Mouse (Mus musculus) induced T-regulatory cell, adult 2 months (primary cell): ENCODE results near the gene Pcdh7.
"Not testable (repeated sequence)": the region's sequence is repeated elsewhere in the genome, so short reads cannot be mapped to it uniquely, and the experiment has no call there.

Experiments
- DNase-seq: peaks from one replicate; pipeline ENCODE4 v3.0.0-alpha.2; 2012; ENCODE audit warnings: low read depth

Pcdh7 gene

GRCm38 (mm10) chr5:57717906-57718875 lies at the start of gene Pcdh7:
TSS of gene Pcdh7 (plus strand) at chr5:57717967.
- DNase-seq = peak; percentile 17

DNA sequence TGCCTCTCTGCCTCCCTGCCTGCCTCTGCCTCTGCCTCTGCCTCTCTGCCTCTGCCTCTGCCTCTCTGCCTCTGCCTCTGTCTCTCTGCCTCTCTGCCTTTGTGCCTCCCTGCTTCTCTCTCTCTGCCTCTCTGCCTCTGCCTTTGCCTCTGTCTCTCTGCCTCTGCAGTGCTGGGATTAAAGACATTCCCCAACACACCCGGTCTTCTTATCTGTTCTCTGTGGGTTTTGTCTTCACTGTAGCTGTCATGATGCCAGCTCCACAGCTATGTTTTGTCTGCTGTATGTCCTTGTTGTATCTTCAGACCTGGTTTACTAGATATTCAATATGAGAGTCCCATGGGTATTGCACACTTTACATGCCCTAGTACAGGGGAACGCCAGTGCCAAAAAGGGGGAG lies 40.8 kb upstream of the Pcdh7 start:
- DNase-seq = not testable (repeated sequence)

GRCm38 (mm10) chr5:57708396-57708795 lies 9.4 kb upstream of the Pcdh7 start:
- no peak for DNase-seq

DNA sequence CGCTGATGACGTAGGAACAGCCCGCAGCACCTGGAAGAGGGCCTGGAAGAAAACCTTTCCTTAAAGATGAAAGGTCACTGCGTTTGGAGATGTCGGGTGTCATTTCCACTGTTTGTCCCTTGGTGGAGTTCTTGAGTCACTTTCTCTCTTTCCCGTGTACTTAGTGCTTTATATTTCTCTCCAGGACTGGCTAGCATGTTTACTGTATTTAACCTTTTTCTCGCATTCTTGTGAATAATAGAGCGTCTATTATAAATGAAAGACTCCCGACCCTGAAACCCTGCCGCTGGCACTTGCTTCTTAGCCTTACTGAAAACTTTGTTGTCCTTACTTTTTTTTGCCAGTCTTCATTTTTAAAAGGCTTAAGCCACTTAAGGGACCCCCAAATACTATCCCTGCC lies 3.8 kb upstream of the Pcdh7 start:
- DNase-seq = no peak

GRCm38 (mm10) chr5:57714621-57715523 lies 2.9 kb upstream of the Pcdh7 start:
- peak; percentile 7 for DNase-seq

DNA sequence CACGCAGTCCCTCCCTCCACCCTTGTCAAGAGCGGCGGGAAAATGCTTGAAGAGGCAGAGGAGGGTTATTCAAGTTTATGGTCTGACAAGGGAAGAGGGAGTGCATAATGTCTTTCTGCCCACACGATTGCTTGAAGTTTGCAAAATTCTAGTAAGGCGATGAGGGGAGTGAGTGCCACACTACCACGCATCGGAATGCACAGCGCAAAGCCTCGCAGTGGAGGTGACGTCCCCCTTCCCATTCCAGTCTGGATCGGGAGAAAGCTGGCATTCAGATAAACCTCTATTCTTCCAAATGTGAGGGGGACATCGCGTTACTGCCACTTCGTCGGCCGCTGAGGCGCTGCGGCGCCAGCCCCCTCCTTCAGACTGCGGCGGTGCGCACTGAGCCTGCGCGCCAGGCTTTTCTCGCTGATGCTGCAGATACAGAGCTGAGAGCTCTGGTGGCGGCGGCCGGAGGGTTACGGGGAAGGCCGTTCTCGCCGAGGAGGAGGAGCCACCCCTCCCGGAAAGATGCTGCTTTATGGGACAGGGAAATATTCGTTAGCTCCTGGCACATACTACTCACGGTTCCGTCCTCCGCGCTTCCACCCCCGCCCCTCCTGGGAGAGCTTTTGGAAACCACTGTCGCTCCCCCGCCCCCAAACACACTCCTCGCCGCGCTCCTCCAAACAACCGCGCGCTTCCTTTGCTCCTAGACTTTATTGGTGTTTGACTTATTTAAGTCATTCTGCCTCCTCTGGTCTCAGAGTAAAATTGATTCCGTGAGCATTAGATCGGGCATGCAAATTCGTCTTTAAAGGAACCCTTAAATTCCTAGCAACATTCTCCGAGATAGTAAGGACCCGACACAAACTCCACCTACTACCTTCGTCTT lies 2.0 kb upstream of the Pcdh7 start:
- peak; percentile 14 for DNase-seq

DNA sequence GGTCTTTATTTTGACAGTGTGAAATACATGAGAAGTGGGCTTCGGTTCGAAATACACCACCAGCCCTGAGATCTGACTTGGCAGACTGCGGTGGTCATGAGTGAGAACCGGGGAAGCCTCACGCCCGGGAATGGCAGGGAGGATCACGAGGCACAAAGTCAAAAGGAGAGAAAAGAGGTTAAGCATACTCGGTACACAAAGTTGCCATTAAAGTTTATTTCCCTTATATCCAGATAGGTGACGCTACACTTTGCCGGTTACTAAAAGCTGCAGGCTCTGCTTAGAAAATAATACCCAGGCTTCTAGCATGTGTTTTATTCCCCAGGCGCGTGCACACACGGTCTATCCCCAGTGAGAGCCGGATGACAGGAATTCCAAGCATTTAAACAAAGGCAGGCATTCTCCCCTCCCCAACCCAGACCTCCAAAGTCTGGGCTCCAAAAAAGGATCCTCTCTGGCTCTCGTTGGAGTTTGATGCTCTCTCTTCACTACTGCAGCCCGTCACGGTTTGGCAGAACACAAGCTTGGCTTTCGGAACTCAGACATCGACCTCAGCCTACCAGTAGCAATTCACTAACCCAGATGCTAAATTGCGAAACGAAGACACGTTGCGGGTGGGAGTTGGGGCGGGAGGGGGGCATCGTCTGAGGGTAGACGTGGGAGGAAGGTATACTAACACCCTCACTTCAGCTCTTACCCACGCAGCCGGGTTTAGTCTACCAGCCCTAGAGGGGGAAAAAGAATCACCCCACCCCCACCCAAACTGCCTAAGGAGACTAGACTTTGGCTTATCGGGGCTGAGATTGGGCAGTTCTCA lies 1.1 kb upstream of the Pcdh7 start:
- DNase-seq = peak; percentile 3

DNA sequence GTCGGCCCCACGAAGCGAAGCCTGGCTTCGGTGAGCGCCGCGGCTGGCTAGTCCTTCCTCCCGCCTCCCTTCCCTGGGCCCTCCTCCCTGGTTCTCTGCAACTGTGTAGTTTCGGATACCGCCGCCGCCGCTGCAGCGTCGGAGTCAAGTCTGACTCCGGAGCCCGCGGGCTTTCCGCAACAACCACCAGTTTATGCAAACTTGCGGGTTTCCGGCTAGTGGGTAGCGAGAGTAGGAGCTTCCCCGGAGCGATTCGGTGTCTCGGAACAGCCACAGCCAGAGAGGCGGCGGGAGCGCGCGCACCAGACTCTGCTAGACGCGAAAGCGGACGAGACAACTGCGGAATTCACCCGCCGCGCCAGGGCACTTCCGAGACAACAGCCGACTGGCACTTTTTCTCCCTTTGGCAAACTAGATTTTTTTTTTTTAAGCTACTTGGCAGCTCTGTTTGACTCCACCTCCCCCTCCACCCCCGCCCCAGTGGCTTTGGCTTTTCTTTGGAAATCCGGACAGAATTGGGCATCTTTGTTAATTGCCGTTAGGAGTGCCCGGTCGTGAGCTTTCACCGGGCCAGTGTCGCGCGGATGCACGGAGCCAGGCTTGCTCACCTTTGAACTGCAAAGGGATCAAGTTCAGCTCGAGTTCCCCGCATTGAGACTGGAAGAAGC lies 395 bp upstream of the Pcdh7 start:
- DNase-seq = peak; percentile 30

DNA sequence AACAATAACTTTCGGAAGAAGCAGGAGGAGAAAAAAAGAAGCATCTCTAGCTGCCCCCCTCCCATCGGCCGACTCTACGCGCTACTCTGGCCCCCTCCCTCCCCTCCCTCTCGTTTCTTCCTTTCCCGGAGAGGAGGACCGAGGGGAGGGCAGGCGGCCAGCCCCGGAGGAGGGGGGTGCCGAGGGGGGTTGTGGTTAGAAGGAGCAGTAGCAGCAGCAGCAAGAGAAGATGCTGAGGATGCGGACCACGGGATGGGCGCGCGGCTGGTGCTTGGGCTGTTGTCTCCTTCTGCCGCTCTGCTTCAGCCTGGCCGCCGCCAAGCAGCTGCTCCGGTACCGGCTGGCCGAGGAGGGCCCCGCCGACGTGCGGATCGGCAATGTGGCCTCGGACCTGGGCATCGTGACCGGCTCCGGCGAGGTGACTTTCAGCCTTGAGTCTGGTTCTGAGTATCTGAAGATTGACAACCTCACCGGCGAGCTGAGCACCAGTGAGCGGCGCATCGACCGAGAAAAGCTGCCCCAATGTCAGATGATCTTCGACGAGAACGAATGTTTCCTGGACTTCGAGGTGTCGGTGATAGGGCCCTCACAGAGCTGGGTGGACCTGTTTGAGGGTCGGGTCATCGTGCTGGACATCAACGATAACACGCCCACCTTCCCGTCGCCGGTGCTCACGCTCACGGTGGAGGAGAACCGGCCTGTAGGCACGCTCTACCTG lies 1.3 kb downstream of the Pcdh7 start:
- DNase-seq = no peak

DNA sequence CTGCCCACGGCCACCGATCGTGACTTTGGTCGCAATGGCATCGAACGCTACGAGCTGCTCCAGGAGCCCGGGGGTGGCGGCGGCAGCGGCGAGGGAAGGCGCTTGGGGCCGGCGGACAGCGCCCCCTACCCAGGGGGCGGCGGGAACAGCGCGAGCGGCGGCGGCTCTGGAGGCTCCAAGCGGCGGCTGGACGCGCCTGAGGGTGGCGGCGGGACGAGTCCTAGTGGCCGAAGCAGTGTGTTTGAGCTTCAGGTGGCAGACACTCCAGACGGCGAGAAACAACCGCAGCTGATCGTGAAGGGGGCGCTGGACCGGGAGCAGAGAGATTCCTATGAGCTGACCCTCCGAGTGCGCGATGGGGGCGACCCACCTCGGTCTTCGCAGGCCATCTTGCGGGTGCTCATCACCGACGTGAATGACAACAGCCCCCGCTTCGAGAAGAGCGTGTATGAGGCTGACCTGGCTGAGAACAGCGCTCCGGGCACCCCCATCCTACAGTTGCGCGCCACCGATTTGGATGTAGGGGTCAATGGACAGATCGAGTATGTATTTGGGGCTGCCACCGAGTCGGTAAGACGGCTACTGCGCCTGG lies 1.9 kb downstream of the Pcdh7 start:
- DNase-seq = peak; percentile 4

GRCm38 (mm10) chr5:57720206-57720880 lies 2.6 kb downstream of the Pcdh7 start:
- no peak for DNase-seq

- no peak for DNase-seq
These were observed 3.5 kb downstream of the Pcdh7 start for GRCm38 (mm10) chr5:57721148-57721712.

DNA sequence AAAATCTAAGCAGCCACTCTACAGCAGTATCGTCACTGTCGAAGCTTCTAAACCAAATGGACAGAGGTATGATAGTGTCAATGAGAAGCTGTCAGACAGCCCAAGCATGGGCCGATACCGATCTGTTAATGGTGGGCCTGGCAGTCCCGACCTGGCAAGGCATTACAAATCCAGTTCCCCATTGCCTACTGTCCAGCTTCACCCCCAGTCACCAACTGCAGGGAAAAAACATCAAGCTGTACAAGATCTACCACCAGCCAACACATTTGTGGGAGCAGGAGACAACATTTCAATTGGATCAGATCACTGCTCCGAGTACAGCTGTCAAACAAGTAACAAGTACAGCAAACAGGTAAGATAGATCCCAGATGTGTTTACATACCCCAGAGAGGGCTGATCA lies 4.2 kb downstream of the Pcdh7 start:
- no peak for DNase-seq

DNA sequence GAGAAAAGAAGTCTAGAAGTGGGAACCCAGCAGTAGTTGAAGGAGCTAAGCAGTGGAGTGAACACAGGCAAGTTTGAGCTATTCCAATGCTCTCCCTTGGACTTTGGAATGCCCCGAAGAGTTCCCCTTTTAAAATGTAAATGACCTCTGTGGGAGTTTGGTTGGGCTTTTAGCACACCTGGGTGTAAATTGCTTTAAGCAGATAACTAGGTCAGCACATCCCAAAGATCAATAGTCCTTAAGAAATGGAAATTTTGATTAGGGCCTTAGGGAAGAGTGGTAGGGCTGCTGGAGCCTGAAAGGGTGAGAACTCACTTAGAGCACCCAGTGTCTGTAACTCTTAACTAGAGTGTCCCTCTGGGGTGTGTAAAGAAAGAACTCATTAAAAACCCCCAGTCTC lies 15.7 kb downstream of the Pcdh7 start:
- DNase-seq = no peak

DNA sequence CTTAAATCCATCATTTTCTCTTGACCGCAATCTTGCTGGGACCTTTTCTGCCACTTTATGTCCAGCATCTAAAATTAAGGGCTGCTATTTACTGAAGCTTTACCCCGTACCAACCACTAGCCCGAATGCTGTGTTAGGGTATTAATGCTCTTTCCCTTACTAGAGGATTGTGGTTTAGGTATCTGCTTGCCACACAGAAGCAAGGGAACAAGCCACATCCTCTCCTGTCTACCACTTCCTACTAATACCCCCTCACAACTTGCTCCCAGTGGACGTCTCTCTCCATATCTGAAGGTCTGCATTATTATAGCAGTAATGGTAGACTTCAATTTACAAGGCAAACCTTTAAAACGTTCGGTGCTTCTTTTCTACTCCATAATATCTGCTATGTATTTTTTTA lies 18.0 kb downstream of the Pcdh7 start:
- DNase-seq = no peak

- DNase-seq = no peak
These were observed 25.2 kb downstream of the Pcdh7 start for GRCm38 (mm10) chr5:57742924-57743323.

DNA sequence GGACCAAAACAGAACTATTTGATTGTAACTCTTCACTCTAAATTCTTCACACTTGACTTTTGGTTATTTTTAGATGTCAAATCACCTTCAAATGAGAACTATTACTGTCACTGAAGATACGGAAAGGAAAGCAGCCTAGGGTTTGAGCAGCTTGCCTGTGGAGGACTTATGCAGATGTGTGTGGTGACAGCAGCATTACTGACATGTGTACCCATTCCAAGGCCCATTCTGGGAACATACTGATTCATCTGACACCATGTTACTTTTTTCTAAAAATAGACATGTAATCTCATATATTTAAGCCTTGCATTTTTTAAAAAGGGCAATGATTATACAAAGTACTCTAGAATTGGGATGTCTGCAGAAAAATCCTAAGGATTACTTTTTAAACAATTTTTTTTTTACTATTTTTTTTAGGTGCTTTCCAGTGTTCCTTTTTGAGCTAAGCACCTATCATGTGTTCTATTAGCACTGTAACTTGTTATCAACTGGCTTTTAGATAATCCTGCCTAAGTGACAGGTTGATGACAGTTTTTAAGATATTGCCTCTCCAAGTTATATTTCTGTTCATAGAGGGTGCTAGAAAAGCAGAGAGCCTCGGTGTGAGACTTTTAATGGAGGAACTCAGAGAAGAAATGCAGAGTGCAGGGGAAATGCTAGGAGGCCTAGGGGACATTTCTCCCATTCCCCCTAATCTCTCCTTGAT lies 26.3 kb downstream of the Pcdh7 start:
- no peak for DNase-seq

GRCm38 (mm10) chr5:57745879-57746278 lies 28.1 kb downstream of the Pcdh7 start:
- DNase-seq = no peak
